Mouse (Mus musculus): ENCODE data around the gene Mif. TPM values are rescaled to one million over a fixed set of nuclear protein-coding genes. Genes with fewer than 3 reads are reported as not detected.
"Not testable (repeated sequence)": the region's sequence is repeated elsewhere in the genome, so short reads cannot be mapped to it uniquely, and the experiment has no call there.

The Mif gene
- 1,592 and 1,680 TPM in 2 replicates for polyA plus RNA-seq (2015; fragmentation: Nextera tagmentation; extraction: Ambion mirVana)

- not testable (repeated sequence) for H3K36me3 ChIP-seq (ENCODE audit: control insufficient read depth, insufficient read depth, low read length)
- 1% methylated on average over 34 of the region's 46 CpGs for WGBS
- H3K4me3 ChIP-seq (ENCODE audit: low read length), result peak within 1 kb of the TSS; percentile 74
Measured at GRCm38 (mm10) chr10:75859786-75860470, at the start of gene Mif. Gene Mif (minus strand): TSS chr10:75860240.

DNA sequence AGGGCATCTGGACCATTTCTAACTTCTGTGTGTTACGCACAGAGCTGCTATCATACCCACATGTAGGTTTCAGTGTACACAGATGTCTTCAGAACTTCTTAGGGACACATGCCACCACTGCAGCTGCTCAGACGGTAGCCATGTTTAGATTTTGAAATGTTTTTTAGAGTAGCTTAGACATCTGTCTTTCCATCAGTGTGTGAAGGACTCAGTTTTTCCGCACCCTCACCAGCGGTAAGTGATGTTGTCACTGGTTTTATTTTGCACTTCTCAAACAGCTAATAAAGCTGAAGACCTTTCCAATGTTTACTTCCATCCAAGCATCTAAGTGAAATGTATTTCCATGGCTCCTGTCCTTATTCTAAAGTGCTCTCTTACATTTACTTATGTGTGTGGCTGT is 46.8 kb upstream of the Mif start:
- no peak overlapping the region for H3K4me3 ChIP-seq (ENCODE audit: low read length)
- no peak overlapping the region for H3K4me2 ChIP-seq (ENCODE audit: low read length)
- WGBS, result 94% methylated on average over 4 of the region's 4 CpGs
- H3K9ac ChIP-seq (ENCODE audit: low read depth, low read length), result no peak overlapping the region
- H3K4me1 ChIP-seq (ENCODE audit: control insufficient read depth, insufficient read depth, low read depth, low read length), result no peaks in the 10 kb centered on the region
- no peaks in the 10 kb centered on the region for H3K9me3 ChIP-seq (ENCODE audit: control insufficient read depth, low read length)
- ATAC-seq, result no peak
- H3K27me3 ChIP-seq (replicated peaks; ENCODE audit: control insufficient read depth, insufficient read depth, low read length), result no peaks in the 10 kb centered on the region
- H3K27ac ChIP-seq (ENCODE audit: low read depth, low read length), result no peak overlapping the region
- H3K36me3 ChIP-seq (ENCODE audit: control insufficient read depth, insufficient read depth, low read length), result peaks cover 75% of the 10 kb centered on the region

More at GRCm38 (mm10) chr10:75859786-75860470, at the start of gene Mif:
- ATAC-seq, result peak; percentile 94
- peak within 1 kb of the TSS; percentile 88 for H3K9ac ChIP-seq (ENCODE audit: low read depth, low read length)
- peaks cover 16% of the 10 kb centered on the region for H3K4me1 ChIP-seq (ENCODE audit: control insufficient read depth, insufficient read depth, low read depth, low read length)
- peak within 1 kb of the TSS; percentile 94 for H3K27ac ChIP-seq (ENCODE audit: low read depth, low read length)
- not testable (repeated sequence) for H3K27me3 ChIP-seq (replicated peaks; ENCODE audit: control insufficient read depth, insufficient read depth, low read length); H3K9me3 ChIP-seq (ENCODE audit: control insufficient read depth, low read length)
- H3K4me2 ChIP-seq (ENCODE audit: low read length), result peak within 1 kb of the TSS; percentile 62

- Histone ChIP-seq H3K27me3 (replicated peaks; ENCODE audit: control insufficient read depth, insufficient read depth, low read length) (no peaks in the 10 kb centered on the region), H3K4me1 (ENCODE audit: control insufficient read depth, insufficient read depth, low read depth, low read length) (no peaks in the 10 kb centered on the region), H3K9me3 (ENCODE audit: control insufficient read depth, low read length) (no peaks in the 10 kb centered on the region), H3K9ac (ENCODE audit: low read depth, low read length) (no peak overlapping the region), H3K4me3 (ENCODE audit: low read length) (no peak overlapping the region), H3K27ac (ENCODE audit: low read depth, low read length) (no peak overlapping the region), H3K4me2 (ENCODE audit: low read length) (no peak overlapping the region), H3K36me3 (ENCODE audit: control insufficient read depth, insufficient read depth, low read length) (peaks cover 66% of the 10 kb centered on the region)
- 90% methylated on average over 5 of the region's 5 CpGs for WGBS
- no peak for ATAC-seq
Measured at GRCm38 (mm10) chr10:75904391-75904790, 44.4 kb upstream of the Mif start.

- Histone ChIP-seq H3K9me3 (ENCODE audit: control insufficient read depth, low read length) (no peaks in the 10 kb centered on the region), H3K4me1 (ENCODE audit: control insufficient read depth, insufficient read depth, low read depth, low read length) (peaks cover under 1% of the 10 kb centered on the region; the same call in 1 of the 2 replicates), H3K27me3 (replicated peaks; ENCODE audit: control insufficient read depth, insufficient read depth, low read length) (no peaks in the 10 kb centered on the region), H3K27ac (ENCODE audit: low read depth, low read length) (peak overlapping the region; percentile 67; the same call in 1 of the 2 replicates), H3K36me3 (ENCODE audit: control insufficient read depth, insufficient read depth, low read length) (peaks cover 50% of the 10 kb centered on the region), H3K4me3 (ENCODE audit: low read length) (no peak overlapping the region), H3K4me2 (ENCODE audit: low read length) (no peak overlapping the region), H3K9ac (ENCODE audit: low read depth, low read length) (no peak overlapping the region)
- peak; percentile 35; the same call in 1 of the 2 replicates for ATAC-seq
- WGBS, result 59% methylated on average over 3 of the region's 3 CpGs
Measured at GRCm38 (mm10) chr10:75898846-75899245, 38.8 kb upstream of the Mif start.

DNA sequence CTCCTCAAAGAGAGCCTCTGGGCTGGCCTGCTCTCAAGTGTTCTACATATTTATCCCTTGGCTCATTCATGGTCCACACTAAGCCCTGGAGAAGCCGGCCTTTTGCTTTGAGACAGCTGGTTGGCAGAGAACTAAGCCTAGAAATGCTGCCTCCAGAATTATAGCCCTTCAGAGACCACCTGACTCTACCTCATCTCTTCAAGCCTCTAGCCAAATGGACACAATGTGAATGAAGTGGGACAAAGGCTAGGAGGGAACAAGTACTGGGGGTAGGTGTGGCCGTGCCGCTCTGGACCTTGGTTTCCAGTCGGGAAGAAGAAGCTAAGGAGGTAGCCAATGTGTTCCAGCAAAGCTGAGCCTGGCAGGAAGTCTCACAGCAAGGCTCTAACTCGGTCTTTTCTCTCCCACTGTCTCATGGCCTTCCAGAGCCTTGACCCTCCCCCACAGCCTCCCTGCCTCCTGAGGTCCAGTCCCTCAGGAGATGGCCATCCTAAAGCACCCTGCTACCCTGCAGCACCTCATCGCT is 38.1 kb upstream of the Mif start:
- ATAC-seq, result no peak
- H3K27ac ChIP-seq (ENCODE audit: low read depth, low read length), result no peak overlapping the region
- H3K9me3 ChIP-seq (ENCODE audit: control insufficient read depth, low read length), result no peaks in the 10 kb centered on the region
- H3K4me2 ChIP-seq (ENCODE audit: low read length), result no peak overlapping the region
- H3K4me3 ChIP-seq (ENCODE audit: low read length), result no peak overlapping the region
- H3K9ac ChIP-seq (ENCODE audit: low read depth, low read length), result no peak overlapping the region
- H3K27me3 ChIP-seq (replicated peaks; ENCODE audit: control insufficient read depth, insufficient read depth, low read length), result no peaks in the 10 kb centered on the region
- H3K4me1 ChIP-seq (ENCODE audit: control insufficient read depth, insufficient read depth, low read depth, low read length), result peaks cover 6% of the 10 kb centered on the region
- WGBS, result 71% methylated on average over 6 of the region's 6 CpGs
- H3K36me3 ChIP-seq (ENCODE audit: control insufficient read depth, insufficient read depth, low read length), result peaks cover 43% of the 10 kb centered on the region

DNA sequence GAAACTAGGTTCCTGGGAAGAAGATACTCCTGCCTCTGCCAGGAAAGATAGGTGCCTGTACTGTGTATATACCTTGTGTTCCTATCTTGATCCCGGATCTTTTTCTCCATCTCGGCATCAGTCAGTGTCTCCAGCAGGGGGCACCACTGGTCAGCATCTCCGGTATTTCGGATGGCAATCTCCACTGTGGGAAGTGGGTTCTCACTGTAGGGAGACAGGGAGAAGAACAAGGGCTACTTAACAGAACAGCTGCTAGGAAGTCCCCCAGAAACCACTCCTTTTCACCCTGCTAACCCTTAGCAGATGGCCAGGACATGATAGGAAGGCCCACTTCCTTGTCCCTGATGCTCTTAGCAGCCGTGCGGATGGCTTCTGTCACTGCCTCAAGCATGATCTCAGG is 37.3 kb upstream of the Mif start:
- no peaks in the 10 kb centered on the region for H3K27me3 ChIP-seq (replicated peaks; ENCODE audit: control insufficient read depth, insufficient read depth, low read length)
- H3K4me2 ChIP-seq (ENCODE audit: low read length), result no peak overlapping the region
- H3K36me3 ChIP-seq (ENCODE audit: control insufficient read depth, insufficient read depth, low read length), result peaks cover 36% of the 10 kb centered on the region
- H3K4me3 ChIP-seq (ENCODE audit: low read length), result no peak overlapping the region
- H3K9ac ChIP-seq (ENCODE audit: low read depth, low read length), result no peak overlapping the region
- H3K9me3 ChIP-seq (ENCODE audit: control insufficient read depth, low read length), result no peaks in the 10 kb centered on the region
- no peak overlapping the region for H3K27ac ChIP-seq (ENCODE audit: low read depth, low read length)
- 35% methylated on average over 6 of the region's 6 CpGs for WGBS
- no peak for ATAC-seq
- peaks cover 6% of the 10 kb centered on the region for H3K4me1 ChIP-seq (ENCODE audit: control insufficient read depth, insufficient read depth, low read depth, low read length)

- no peaks in the 10 kb centered on the region for H3K9me3 ChIP-seq (ENCODE audit: control insufficient read depth, low read length)
- H3K27me3 ChIP-seq (replicated peaks; ENCODE audit: control insufficient read depth, insufficient read depth, low read length), result no peaks in the 10 kb centered on the region
- WGBS, result 88% methylated on average over 1 of the region's 1 CpGs
- peaks cover 6% of the 10 kb centered on the region for H3K4me1 ChIP-seq (ENCODE audit: control insufficient read depth, insufficient read depth, low read depth, low read length)
- H3K4me2 ChIP-seq (ENCODE audit: low read length), result no peak overlapping the region
- H3K27ac ChIP-seq (ENCODE audit: low read depth, low read length), result no peak overlapping the region
- no peak for ATAC-seq
- H3K4me3 ChIP-seq (ENCODE audit: low read length), result no peak overlapping the region
- no peak overlapping the region for H3K9ac ChIP-seq (ENCODE audit: low read depth, low read length)
- peaks cover 30% of the 10 kb centered on the region for H3K36me3 ChIP-seq (ENCODE audit: control insufficient read depth, insufficient read depth, low read length)
Measured at GRCm38 (mm10) chr10:75896208-75896607, 36.2 kb upstream of the Mif start.

- Histone ChIP-seq H3K27ac (ENCODE audit: low read depth, low read length) (no peak overlapping the region), H3K27me3 (replicated peaks; ENCODE audit: control insufficient read depth, insufficient read depth, low read length) (no peaks in the 10 kb centered on the region), H3K4me1 (ENCODE audit: control insufficient read depth, insufficient read depth, low read depth, low read length) (peaks cover 6% of the 10 kb centered on the region), H3K4me3 (ENCODE audit: low read length) (no peak overlapping the region), H3K36me3 (ENCODE audit: control insufficient read depth, insufficient read depth, low read length) (peaks cover 29% of the 10 kb centered on the region), H3K4me2 (ENCODE audit: low read length) (no peak overlapping the region), H3K9me3 (ENCODE audit: control insufficient read depth, low read length) (no peaks in the 10 kb centered on the region), H3K9ac (ENCODE audit: low read depth, low read length) (no peak overlapping the region)
- 95% methylated on average over 5 of the region's 5 CpGs for WGBS
- ATAC-seq, result no peak
Measured at GRCm38 (mm10) chr10:75895730-75896129, 35.7 kb upstream of the Mif start.

DNA sequence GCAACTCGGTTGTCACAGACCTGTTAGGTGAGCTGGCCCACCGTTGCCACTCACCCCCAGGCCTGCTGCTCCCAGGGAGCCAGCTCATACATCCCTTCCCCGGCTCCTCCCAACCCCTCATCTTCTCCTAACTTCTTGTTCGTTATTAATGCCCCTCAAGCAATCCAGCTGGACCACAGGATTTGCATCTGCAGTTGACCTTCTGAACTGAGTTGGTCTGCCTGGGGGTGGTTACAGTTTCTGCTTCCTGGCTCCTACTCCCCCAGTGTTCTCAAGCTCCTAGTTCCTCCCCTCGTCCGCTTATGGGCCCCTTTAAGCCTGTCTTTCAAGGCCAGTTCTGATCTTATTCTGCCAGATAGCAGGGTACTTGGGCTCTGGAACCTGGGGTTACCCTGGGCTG is 34.6 kb upstream of the Mif start:
- no peaks in the 10 kb centered on the region for H3K27me3 ChIP-seq (replicated peaks; ENCODE audit: control insufficient read depth, insufficient read depth, low read length)
- peaks cover 6% of the 10 kb centered on the region for H3K4me1 ChIP-seq (ENCODE audit: control insufficient read depth, insufficient read depth, low read depth, low read length)
- H3K27ac ChIP-seq (ENCODE audit: low read depth, low read length), result no peak overlapping the region
- peaks cover 26% of the 10 kb centered on the region for H3K36me3 ChIP-seq (ENCODE audit: control insufficient read depth, insufficient read depth, low read length)
- H3K4me2 ChIP-seq (ENCODE audit: low read length), result no peak overlapping the region
- no peaks in the 10 kb centered on the region for H3K9me3 ChIP-seq (ENCODE audit: control insufficient read depth, low read length)
- H3K4me3 ChIP-seq (ENCODE audit: low read length), result no peak overlapping the region
- WGBS, result 77% methylated on average over 6 of the region's 6 CpGs
- no peak for ATAC-seq
- no peak overlapping the region for H3K9ac ChIP-seq (ENCODE audit: low read depth, low read length)
